Mouse (Mus musculus) cerebellum, adult 9-11 months (tissue): Measurements from ENCODE around the gene Bbox1.

Source experiments
- DNase-seq: peaks from one replicate; pipeline ENCODE4 v3.0.0; 2022

Bbox1 gene

DNA sequence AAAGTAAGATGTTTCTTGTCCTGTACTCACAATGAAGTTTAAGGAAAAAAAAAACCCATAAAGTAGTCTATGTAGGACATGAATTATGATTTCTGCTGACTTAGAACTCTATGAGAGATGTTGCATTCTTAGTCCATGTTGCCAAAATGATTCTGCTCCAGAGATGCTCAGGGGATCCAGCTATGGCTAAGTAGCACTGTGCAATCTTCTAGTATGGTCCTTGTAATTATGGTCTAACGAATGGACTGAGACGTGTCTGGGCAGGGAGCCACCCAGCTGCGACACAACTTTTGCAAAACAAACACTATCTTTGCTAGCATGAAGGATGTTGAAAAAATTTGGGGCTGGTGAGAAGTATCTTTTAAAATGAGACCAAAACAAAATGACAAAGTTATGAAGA lies 45.1 kb downstream of the Bbox1 start:
- DNase-seq = no peak

DNA sequence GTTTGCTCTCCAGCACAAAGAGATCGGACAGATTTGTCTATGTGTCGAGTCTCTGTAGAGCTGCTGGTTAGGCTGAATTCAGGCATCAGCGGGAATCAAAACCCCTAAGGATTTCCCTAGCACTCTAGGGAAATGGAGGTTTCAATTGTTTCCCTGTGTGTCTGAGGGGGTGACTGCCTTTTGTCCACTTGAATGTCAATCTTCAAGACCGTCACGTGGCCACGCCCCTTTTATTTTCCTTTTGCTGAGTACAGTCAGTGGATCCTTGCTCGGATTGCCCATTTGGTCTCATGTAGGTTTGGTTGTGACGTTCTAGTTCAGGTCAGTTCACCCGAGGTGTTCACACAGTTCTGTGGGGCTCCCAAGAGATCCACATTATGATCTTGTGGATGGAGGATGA lies 82.1 kb downstream of the Bbox1 start:
- no peak for DNase-seq

DNA sequence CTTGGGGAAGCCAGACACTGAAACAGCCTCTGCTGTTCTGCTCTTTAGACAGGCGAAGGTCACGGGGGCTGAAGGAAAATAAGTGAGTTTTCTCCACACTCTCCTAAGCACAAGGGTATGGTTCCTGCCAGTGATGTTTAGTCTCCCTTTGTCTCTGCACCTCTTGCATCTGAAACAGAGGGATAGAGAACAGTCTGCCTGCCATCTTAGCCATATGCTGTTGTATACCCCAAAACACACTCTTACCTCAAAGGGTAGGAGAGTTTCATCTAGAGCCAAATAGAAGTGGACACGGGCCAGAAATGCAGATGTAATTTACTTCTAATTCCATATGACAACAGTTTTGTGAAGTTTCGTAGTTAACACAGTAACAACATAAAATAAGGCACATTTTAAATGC lies 83.6 kb downstream of the Bbox1 start:
- DNase-seq = no peak

DNA sequence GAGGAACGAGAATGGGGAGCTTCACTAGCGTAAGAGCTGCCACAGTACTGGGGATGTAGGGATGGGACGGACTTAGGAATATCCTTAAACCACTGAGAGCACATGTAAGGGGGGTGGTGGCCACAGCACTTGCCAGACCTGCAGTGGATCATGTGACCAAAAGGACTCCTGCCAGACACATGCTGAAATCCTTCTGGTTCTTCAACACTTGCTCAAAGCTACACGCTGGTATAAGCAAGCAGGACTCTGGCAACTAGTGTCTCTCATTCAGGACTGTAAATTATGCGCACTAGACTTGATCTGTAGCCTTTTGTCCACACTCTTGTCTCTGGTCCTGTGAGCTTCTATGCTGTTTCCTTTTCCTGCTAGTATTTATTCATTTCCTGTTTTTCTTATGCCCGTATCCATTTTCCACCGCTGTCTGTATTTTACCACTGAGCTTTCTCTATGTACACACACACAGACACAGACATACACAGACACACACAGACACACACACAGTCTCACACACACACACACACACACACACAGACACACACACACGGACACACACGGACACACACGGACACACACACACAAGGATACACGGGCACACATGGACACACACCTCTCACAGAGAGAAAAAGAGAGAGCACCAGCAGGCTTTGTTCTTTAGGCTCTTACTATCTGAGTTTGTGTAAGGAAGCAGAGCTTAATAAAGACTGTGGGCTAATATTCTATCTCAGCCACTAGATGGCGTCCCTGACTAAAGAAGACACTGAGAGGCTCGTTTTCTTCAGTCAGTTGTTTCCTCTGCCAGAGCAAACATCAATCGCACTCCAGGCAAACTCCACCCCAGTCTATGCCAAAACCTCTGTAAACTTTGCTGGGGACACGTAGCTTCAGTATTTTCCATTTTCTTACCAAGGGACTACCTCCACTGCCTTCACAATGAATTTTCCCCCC lies 84.9 kb downstream of the Bbox1 start:
- peak; percentile 16 for DNase-seq

DNA sequence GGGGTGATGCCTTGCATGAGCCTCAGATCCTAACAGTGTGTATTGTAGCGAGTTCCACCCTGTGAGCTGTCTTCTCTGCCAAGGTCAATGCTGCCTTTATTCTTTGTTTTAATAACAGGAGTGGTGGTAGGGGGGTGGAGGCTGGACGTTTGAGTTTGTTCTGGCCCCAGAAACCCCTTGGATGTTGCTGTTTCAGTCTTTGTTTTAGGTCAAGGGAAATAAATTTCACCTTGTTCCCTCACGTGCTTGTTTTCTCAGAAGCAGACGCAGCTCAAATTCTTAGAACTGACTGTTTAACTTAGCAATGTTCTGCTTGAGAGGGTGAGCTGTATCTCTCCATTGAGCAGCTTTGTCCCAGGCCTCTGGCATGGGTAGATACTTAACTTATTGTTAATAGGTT lies 87.9 kb downstream of the Bbox1 start:
- no peak for DNase-seq

DNA sequence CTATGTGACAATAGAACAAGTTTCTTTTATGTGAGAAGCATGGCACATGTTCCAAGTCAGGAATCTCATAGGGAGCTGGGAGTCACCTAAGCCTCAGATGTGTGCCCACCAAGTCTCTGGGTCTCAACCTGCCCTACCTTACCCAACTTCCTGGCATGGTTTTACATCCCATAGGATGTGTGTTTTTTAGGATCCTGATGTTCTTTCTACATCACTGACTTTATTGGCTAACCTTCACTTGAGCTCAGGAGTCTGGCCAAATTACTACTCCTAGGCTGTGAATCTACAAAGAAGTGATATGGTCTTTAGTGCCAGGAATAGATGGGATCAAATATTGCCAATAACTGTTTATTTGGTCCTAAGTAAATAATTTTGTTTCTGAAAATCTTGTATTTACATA lies 88.4 kb downstream of the Bbox1 start:
- no peak for DNase-seq

DNA sequence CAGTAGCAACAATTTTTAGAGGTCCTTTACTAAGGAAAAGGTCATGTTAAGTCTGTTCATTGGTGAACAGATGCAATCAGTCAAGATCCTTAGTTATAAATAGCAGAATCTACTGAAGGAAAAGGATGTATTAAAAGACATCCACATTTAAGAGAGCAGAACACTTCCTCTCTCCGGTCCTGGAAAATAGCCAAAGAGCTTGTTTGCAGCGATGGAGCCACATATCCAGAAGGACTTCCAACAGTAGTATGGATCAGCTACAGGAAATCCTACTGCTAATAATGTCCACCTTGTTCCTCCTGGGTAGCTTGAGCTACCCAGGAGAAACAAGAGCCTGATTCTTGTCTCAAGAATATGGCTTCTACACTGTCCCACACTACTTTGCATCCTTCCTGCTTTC lies 91.6 kb downstream of the Bbox1 start:
- no peak for DNase-seq

DNA sequence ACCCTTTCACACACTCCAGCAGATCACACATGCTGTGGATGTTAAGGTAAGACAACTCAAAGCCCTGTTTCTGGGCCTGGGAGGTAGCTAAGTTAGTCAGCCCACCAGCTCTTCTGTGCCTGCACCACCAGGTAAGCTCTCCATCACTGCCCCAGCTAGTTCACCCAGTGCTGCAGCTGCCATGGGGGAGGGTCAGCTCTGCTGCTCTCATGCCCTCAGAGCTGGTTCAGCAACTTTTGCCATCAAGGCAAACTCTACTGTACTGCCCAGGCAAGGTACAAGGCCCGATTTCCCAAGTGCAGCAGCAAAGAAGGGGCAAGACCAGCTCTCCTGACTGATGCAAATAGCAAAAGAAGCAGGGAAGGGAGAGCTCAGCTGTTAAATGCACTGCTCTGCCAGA lies 93.9 kb downstream of the Bbox1 start:
- no peak for DNase-seq

DNA sequence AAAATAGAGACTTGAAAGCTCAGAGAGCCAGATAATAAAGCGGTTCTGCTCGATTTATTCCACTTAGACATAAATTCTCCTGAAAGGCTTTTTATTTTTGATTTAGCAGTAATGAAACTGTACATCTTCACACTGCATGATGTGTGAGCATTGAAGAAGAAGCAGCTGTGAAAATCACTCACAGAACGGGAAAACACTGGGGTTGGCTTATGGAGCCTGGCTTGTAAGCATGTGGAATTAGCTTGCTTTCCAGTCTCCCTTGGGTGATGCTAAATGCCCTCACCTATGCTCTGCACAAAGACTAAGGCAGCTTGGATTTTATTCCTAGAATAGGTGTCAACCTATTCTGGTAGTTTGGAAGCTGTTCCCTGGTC lies 98.7 kb downstream of the Bbox1 start:
- DNase-seq = no peak

DNA sequence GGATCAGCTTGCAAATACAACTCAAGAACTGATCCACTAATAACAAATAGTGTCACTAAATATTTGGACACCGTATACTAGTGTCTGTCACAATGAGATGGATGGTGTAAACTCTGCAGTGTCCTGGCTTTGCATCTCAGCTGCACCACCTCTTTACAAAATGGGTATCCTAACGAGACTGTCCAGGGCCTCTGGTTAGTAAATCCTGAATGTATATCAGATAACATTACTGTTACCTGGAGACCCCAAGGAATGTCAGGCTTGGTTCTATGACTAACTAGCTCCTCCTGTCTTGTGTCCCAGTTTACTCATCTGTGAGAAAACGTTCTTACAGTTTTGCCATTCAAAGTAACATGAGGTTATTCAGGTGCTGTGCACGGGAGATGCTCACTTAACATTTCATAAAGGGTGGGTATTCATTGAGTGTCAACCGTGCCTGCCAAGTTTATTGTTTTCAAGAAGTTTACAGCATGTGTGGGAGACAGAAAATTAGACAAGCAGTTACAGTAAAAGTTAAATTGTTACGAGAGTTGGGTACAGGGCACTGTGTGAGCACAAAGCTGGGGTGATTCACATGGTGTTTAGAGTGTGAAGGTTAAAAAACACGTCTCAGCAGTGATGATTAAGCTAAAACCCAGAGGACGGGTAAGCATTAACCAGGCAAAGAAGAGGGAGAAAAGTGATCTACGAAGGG lies 99.2 kb downstream of the Bbox1 start:
- DNase-seq = no peak

DNA sequence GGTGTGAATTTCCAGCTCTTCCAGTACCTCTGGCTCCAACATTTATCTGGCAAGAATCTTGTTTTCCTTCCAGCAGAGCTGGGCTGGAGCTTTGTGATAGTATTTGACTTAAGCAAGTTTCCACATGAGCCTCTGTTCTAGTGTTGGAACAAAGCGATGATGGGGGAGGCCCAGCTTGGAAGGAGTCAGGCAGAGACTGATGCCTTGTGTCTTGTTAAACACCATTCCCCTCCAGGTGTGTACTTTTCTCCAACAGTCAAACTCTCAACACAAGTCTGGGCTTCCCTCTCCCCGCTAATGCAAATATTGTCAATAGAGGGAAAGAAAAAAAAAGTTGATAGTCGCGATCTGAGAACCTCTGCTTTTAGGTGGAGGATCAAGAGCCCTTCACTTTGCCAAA lies 100.1 kb downstream of the Bbox1 start:
- no peak for DNase-seq
